Mouse (Mus musculus) neural tube, embryonic 14.5 days (tissue): ENCODE measurements around the gene Rai1. TPM values are rescaled to one million over a fixed set of nuclear protein-coding genes. Genes with fewer than 3 reads are reported as not detected.

ENCODE experiments used
- ATAC-seq: fragments of 200-750 bp; cut with Nextera tagmentation; 2 replicates; pipeline ENCODE4 v1.8.0; 2017; ENCODE audit warnings: low read depth, mild to moderate bottlenecking, moderate TSS enrichment, moderate library complexity
- H3K27ac ChIP-seq: fragments of 300-500 bp; sonication (generic); 2 replicates; pipeline ENCODE4 v1.5.1; 2014; ENCODE audit warnings: low read depth, mild to moderate bottlenecking, control low read depth, low read length, moderate library complexity, mixed read lengths
- H3K27me3 ChIP-seq: fragments of 300-500 bp; sonication (generic); 2 replicates; pipeline ENCODE4 v1.6.1; 2014; ENCODE audit warnings: low read length; ENCODE audit not compliant: control insufficient read depth, insufficient read depth
- H3K36me3 ChIP-seq: fragments of 300-500 bp; sonication (generic); 2 replicates; pipeline ENCODE4 v1.6.1; 2014; ENCODE audit warnings: low read length, mixed read lengths; ENCODE audit not compliant: control insufficient read depth, insufficient read depth
- H3K4me1 ChIP-seq: fragments of 300-500 bp; sonication (generic); 2 replicates; pipeline ENCODE4 v1.6.1; 2014; ENCODE audit warnings: low read length; ENCODE audit not compliant: control insufficient read depth, insufficient read depth
- H3K4me2 ChIP-seq: fragments of 300-500 bp; sonication (generic); 2 replicates; pipeline ENCODE4 v1.6.1; 2014; ENCODE audit warnings: mild to moderate bottlenecking, low read depth, low read length, control low read depth
- H3K4me3 ChIP-seq: fragments of 300-500 bp; sonication (generic); 2 replicates; pipeline ENCODE4 v1.5.1; 2014; ENCODE audit warnings: low read depth, low read length, control low read depth, mixed read lengths
- H3K9ac ChIP-seq: fragments of 300-500 bp; sonication (generic); replicated peaks from 2 replicates; pipeline ENCODE4 v1.6.1; 2014; ENCODE audit warnings: low read depth, mild to moderate bottlenecking, control low read depth, low read length, mixed read lengths
- H3K9me3 ChIP-seq: fragments of 300-500 bp; sonication (generic); 2 replicates; pipeline ENCODE4 v1.6.1; 2016; ENCODE audit warnings: low read length; ENCODE audit not compliant: control insufficient read depth
- WGBS: fragments of 180-500 bp; shearing (Covaris S2); extraction: QIAGEN DNeasy Blood & Tissue Kit; methylation state at CpG from one replicate; pipeline ENCODE4 v1.1.7; 2014; 5-methylcytosine and 5-hydroxymethylcytosine counted together
- polyA plus RNA-seq: library from polyadenylated mRNA; unstranded; fragments of >200 nt; fragmentation: Nextera tagmentation; extraction: Ambion mirVana; gene quantifications from 2 replicates; pipeline ENCODE4 v1.2.1, GENCODE M21; 2014

The Rai1 gene
- 34.1 and 35.7 TPM in 2 replicates for polyA plus RNA-seq

- WGBS: 1% methylated on average over 66 of the region's 105 CpGs
- H3K9ac ChIP-seq: peak within 1 kb of the TSS; percentile 99
- peaks cover 32% of the 10 kb centered on the region for H3K4me1 ChIP-seq
- H3K9me3 ChIP-seq: no peaks in the 10 kb centered on the region
- no peaks in the 10 kb centered on the region for H3K36me3 ChIP-seq
- ATAC-seq: peak; percentile 80
- no peaks in the 10 kb centered on the region for H3K27me3 ChIP-seq
- peak within 1 kb of the TSS; percentile 93 for H3K4me3 ChIP-seq
- peak within 1 kb of the TSS; percentile 82 for H3K4me2 ChIP-seq
- H3K27ac ChIP-seq: peak within 1 kb of the TSS; percentile 93
Observed at GRCm38 (mm10) chr11:60104810-60105592, at the start of gene Rai1. Gene Rai1 (plus strand): TSS chr11:60105013.

- H3K27ac ChIP-seq: no peak overlapping the region
- no peaks in the 10 kb centered on the region for H3K27me3 ChIP-seq
- H3K9me3 ChIP-seq: no peaks in the 10 kb centered on the region
- ATAC-seq: no peak
- no peak overlapping the region for H3K4me3 ChIP-seq
- H3K4me2 ChIP-seq: no peak overlapping the region
- H3K9ac ChIP-seq: no peak overlapping the region
- 81% methylated on average over 6 of the region's 6 CpGs for WGBS
- H3K4me1 ChIP-seq: no peaks in the 10 kb centered on the region
- no peaks in the 10 kb centered on the region for H3K36me3 ChIP-seq
Observed at GRCm38 (mm10) chr11:60056520-60056919, 48.3 kb upstream of the Rai1 start.

- Histone ChIP-seq H3K4me3 (no peak overlapping the region), H3K4me1 (no peaks in the 10 kb centered on the region), H3K9ac (no peak overlapping the region), H3K27ac (no peak overlapping the region), H3K27me3 (no peaks in the 10 kb centered on the region), H3K4me2 (no peak overlapping the region), H3K9me3 (no peaks in the 10 kb centered on the region), H3K36me3 (no peaks in the 10 kb centered on the region)
- 79% methylated on average over 2 of the region's 2 CpGs for WGBS
- no peak for ATAC-seq
Observed at GRCm38 (mm10) chr11:60057987-60058386, 46.8 kb upstream of the Rai1 start.

- Histone ChIP-seq H3K4me2 (no peak overlapping the region), H3K4me3 (no peak overlapping the region), H3K27ac (no peak overlapping the region), H3K9ac (no peak overlapping the region), H3K36me3 (no peaks in the 10 kb centered on the region), H3K9me3 (no peaks in the 10 kb centered on the region), H3K4me1 (no peaks in the 10 kb centered on the region), H3K27me3 (no peaks in the 10 kb centered on the region)
- no peak for ATAC-seq
- WGBS: 84% methylated on average over 10 of the region's 10 CpGs
Observed at GRCm38 (mm10) chr11:60058441-60058840, 46.4 kb upstream of the Rai1 start.

GRCm38 (mm10) chr11:60060026-60060425 is 44.8 kb upstream of the Rai1 start:
- H3K4me3 ChIP-seq: no peak overlapping the region
- no peaks in the 10 kb centered on the region for H3K4me1 ChIP-seq
- H3K9me3 ChIP-seq: no peaks in the 10 kb centered on the region
- no peak overlapping the region for H3K4me2 ChIP-seq
- 98% methylated on average over 2 of the region's 2 CpGs for WGBS
- no peak overlapping the region for H3K27ac ChIP-seq
- H3K36me3 ChIP-seq: no peaks in the 10 kb centered on the region
- H3K27me3 ChIP-seq: no peaks in the 10 kb centered on the region
- ATAC-seq: no peak
- no peak overlapping the region for H3K9ac ChIP-seq

- H3K36me3 ChIP-seq: no peaks in the 10 kb centered on the region
- no peak overlapping the region for H3K4me3 ChIP-seq
- no peaks in the 10 kb centered on the region for H3K4me1 ChIP-seq
- H3K4me2 ChIP-seq: no peak overlapping the region
- no peak for ATAC-seq
- H3K9me3 ChIP-seq: no peaks in the 10 kb centered on the region
- H3K27ac ChIP-seq: no peak overlapping the region
- 82% methylated on average over 4 of the region's 4 CpGs for WGBS
- no peak overlapping the region for H3K9ac ChIP-seq
- no peaks in the 10 kb centered on the region for H3K27me3 ChIP-seq
Observed at GRCm38 (mm10) chr11:60061504-60062006, 43.3 kb upstream of the Rai1 start.

GRCm38 (mm10) chr11:60065267-60065666 is 39.5 kb upstream of the Rai1 start:
- Histone ChIP-seq H3K9ac (no peak overlapping the region), H3K4me2 (no peak overlapping the region), H3K9me3 (no peaks in the 10 kb centered on the region), H3K27ac (no peak overlapping the region), H3K36me3 (no peaks in the 10 kb centered on the region), H3K4me3 (no peak overlapping the region), H3K4me1 (no peaks in the 10 kb centered on the region), H3K27me3 (no peaks in the 10 kb centered on the region)
- 63% methylated on average over 1 of the region's 1 CpGs for WGBS
- ATAC-seq: no peak

GRCm38 (mm10) chr11:60067646-60068045 is 37.2 kb upstream of the Rai1 start:
- Histone ChIP-seq H3K9ac (no peak overlapping the region), H3K9me3 (no peaks in the 10 kb centered on the region), H3K27me3 (no peaks in the 10 kb centered on the region), H3K4me2 (no peak overlapping the region), H3K36me3 (no peaks in the 10 kb centered on the region), H3K27ac (no peak overlapping the region), H3K4me3 (no peak overlapping the region), H3K4me1 (no peaks in the 10 kb centered on the region)
- no peak for ATAC-seq
- 93% methylated on average over 4 of the region's 4 CpGs for WGBS

- Histone ChIP-seq H3K36me3 (no peaks in the 10 kb centered on the region), H3K4me3 (no peak overlapping the region), H3K9me3 (no peaks in the 10 kb centered on the region), H3K9ac (no peak overlapping the region), H3K27me3 (no peaks in the 10 kb centered on the region), H3K4me1 (no peaks in the 10 kb centered on the region), H3K27ac (no peak overlapping the region), H3K4me2 (no peak overlapping the region)
- no peak for ATAC-seq
Observed at GRCm38 (mm10) chr11:60068631-60069030, 36.2 kb upstream of the Rai1 start.
